In the genomic region with DNA sequence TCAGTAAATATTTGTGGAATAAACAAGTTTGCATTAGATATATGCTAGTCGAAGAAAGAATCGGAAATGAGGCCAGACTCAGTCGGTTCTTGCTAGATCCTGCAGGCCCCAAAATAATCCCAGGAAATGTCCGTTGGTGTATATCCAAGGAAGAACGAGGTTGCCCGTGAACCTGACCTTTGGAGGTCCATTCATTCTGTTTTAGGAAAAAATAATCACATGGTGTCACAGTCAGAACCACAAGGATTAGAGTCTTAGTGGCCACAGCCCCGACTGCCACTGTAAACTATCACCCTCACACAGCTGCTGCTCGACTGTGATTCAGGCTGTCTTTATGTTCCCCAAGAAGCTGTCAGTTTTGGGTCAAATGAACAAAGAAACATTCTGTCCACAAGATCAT, we compare ENCODE assay signal across 16 mouse cellular contexts. TPM values are rescaled to one million over a fixed set of nuclear protein-coding genes. Genes with fewer than 3 reads are reported as not detected.
DNase-seq lines count a peak whose midpoint lies in the region; ATAC-seq and TF ChIP-seq lines count a peak whose summit lies in the region.
"Had no signal": no experiment of that assay in that cellular context is flagged by ENCODE, and none has a peak within 500 bp of the region (broad histone marks: within the 10 kb centered on the region; RNA-seq: fewer than 3 reads in every experiment).

No protein-coding gene starts in this region.

- H3K9ac ChIP-seq in heart, embryonic 16.5 days (ENCODE audit: low read length), result no peak overlapping the region
- no peak overlapping the region for H3K9ac ChIP-seq in lung, embryonic 15.5 days
- H3K9ac ChIP-seq: limb, embryonic 13.5 days; neural tube, embryonic 12.5 days had no signal

- H3K4me2 ChIP-seq in heart, embryonic 16.5 days (ENCODE audit: low read depth, low read length), result no peak overlapping the region
- H3K4me2 ChIP-seq in lung, embryonic 15.5 days, result no peak overlapping the region
- H3K4me2 ChIP-seq in myocyte (ENCODE audit: low read depth), result no peak overlapping the region
- H3K4me2 ChIP-seq: limb, embryonic 13.5 days; neural tube, embryonic 12.5 days had no signal

- peak; percentile 11 for DNase-seq in adrenal gland, adult 2 months
- DNase-seq in adrenal gland, adult 8-10 months, result no peak
- no peak for DNase-seq in heart, postnatal 14 days
- no peak for DNase-seq in lung, adult 2 months
- DNase-seq: cerebellum, adult 9-11 months; gastrocnemius, postnatal 10 days; midbrain, embryonic 14.5 days; thymus, adult 18-20 months had no signal

- ATAC-seq in heart, embryonic 16.5 days (replicated peaks; ENCODE audit: extremely low read depth, insufficient read depth, low FRiP score), result no peak
- ATAC-seq in lung, embryonic 15.5 days (ENCODE audit: borderline replicate concordance, extremely low read depth, low FRiP score, low TSS enrichment), result no peak
- ATAC-seq in erythroid progenitor cell, adult 5-6 weeks (replicated peaks; ENCODE audit: low FRiP score, poor library complexity, severe bottlenecking), result no peak
- ATAC-seq: forebrain, embryonic 14.5 days had no signal

- 66% methylated on average over 8 of the region's 8 CpGs for WGBS in heart, embryonic 16.5 days
- WGBS in lung, embryonic 15.5 days, result 47% methylated on average over 8 of the region's 8 CpGs
- WGBS in lung, adult 2 months, result 44% methylated on average over 8 of the region's 8 CpGs

- H3ac ChIP-seq in myocyte (ENCODE audit: control insufficient read depth, insufficient read length), result no peak overlapping the region

- H3K27ac ChIP-seq in heart, embryonic 16.5 days (ENCODE audit: low read length), result peak overlapping the region; percentile 66
- peak overlapping the region; percentile 34; the same call in 1 of the 2 replicates for H3K27ac ChIP-seq in lung, embryonic 15.5 days
- H3K27ac ChIP-seq: left cerebral cortex, adult 2 months; neural tube, embryonic 12.5 days had no signal

- H3K4me3 ChIP-seq in heart, embryonic 16.5 days (ENCODE audit: low read length), result no peak overlapping the region
- H3K4me3 ChIP-seq in lung, embryonic 15.5 days, result no peak overlapping the region
- no peak overlapping the region for H3K4me3 ChIP-seq in lung, adult 2 months (replicated peaks; ENCODE audit: extremely low read depth, low read depth, low read length)
- H3K4me3 ChIP-seq in myocyte, result no peak overlapping the region
- H3K4me3 ChIP-seq: left cerebral cortex, adult 2 months; limb, embryonic 13.5 days; neural tube, embryonic 12.5 days had no signal

- H3K9me3 ChIP-seq in heart, embryonic 16.5 days (replicated peaks; ENCODE audit: control insufficient read depth, low read length), result no peaks in the 10 kb centered on the region
- H3K9me3 ChIP-seq in lung, embryonic 15.5 days, result no peaks in the 10 kb centered on the region
- H3K9me3 ChIP-seq: limb, embryonic 13.5 days; neural tube, embryonic 12.5 days had no signal

- H3K27me3 ChIP-seq in heart, embryonic 16.5 days (ENCODE audit: control insufficient read depth, insufficient read depth, low read length), result no peaks in the 10 kb centered on the region
- no peaks in the 10 kb centered on the region for H3K27me3 ChIP-seq in lung, embryonic 15.5 days
- no peaks in the 10 kb centered on the region for H3K27me3 ChIP-seq in myocyte (ENCODE audit: control insufficient read depth, insufficient read depth, insufficient read length)
- H3K27me3 ChIP-seq: limb, embryonic 13.5 days; neural tube, embryonic 12.5 days had no signal

- TF ChIP-seq POLR2A in lung, adult 2 months (IDR thresholded peaks at IDR 0.05; ENCODE audit: borderline replicate concordance, extremely low read depth, low read depth, low read length), result no peak
- TF ChIP-seq POLR2A in myocyte (IDR thresholded peaks at IDR 0.05; ENCODE audit: insufficient read length, low read depth), result no peak

- intact Hi-C loops in heart, postnatal 14 days (cut with DNase I), result no loop called here

- no peak for TF ChIP-seq CTCF in lung, adult 2 months (IDR thresholded peaks at IDR 0.05; ENCODE audit: insufficient read depth, low read length)

- H3K4me1 ChIP-seq in heart, embryonic 16.5 days (ENCODE audit: control insufficient read depth, insufficient read depth, low read length), result 0 out of 2 replicates have a peak, but pooled peaks cover 5% of the 10 kb centered on the region
- H3K4me1 ChIP-seq in lung, embryonic 15.5 days, result peaks cover 18% of the 10 kb centered on the region; the same call in 1 of the 2 replicates
- peaks cover 11% of the 10 kb centered on the region for H3K4me1 ChIP-seq in lung, adult 2 months (ENCODE audit: control insufficient read depth, insufficient read depth, low read length)

- no peaks in the 10 kb centered on the region for H3K36me3 ChIP-seq in heart, embryonic 16.5 days (ENCODE audit: control insufficient read depth, insufficient read depth)
- no peaks in the 10 kb centered on the region for H3K36me3 ChIP-seq in lung, embryonic 15.5 days
- no peaks in the 10 kb centered on the region for H3K36me3 ChIP-seq in myocyte (ENCODE audit: control insufficient read depth, insufficient read depth)
- H3K36me3 ChIP-seq: limb, embryonic 13.5 days; neural tube, embryonic 12.5 days had no signal

- H3K79me2 ChIP-seq in myocyte (ENCODE audit: control insufficient read depth, insufficient read depth), result no peaks in the 10 kb centered on the region

TF ChIP-seq in myocyte, 11 proteins besides CTCF, POLR2A, EP300 and RAD21:
- TF ChIP-seq USF1 (IDR thresholded peaks at IDR 0.05; ENCODE audit: low read depth) (no peak), REST (IDR thresholded peaks at IDR 0.05; ENCODE audit: insufficient read depth, insufficient read length) (no peak), SRF (IDR thresholded peaks at IDR 0.05; ENCODE audit: control insufficient read depth, insufficient read length, low read depth) (no peak), MYOG (IDR thresholded peaks at IDR 0.05; ENCODE audit: control insufficient read depth in 1 of 3, insufficient read depth in 1 of 3, insufficient read length in 2 of 3, low read depth in 2 of 3) (peak in 1 of 3 experiments; percentile 36), TCF3 (IDR thresholded peaks at IDR 0.05; ENCODE audit: insufficient read length, low read depth) (no peak), CEBPB (IDR thresholded peaks at IDR 0.05; ENCODE audit: insufficient read depth, poor library complexity, severe bottlenecking) (no peak), TCF12 (IDR thresholded peaks at IDR 0.05; ENCODE audit: insufficient read depth, poor library complexity, severe bottlenecking) (no peak), POLR2AphosphoS2 (IDR thresholded peaks at IDR 0.05; ENCODE audit: insufficient read length, low read depth) (no peak), MYOD1 (IDR thresholded peaks at IDR 0.05; ENCODE audit: control insufficient read depth in 1 of 3, insufficient read length in 2 of 3, low read depth in 2 of 3) (peak in 2 of 3 experiments; percentile 40 to 44), MAX (IDR thresholded peaks at IDR 0.05; ENCODE audit: low read depth) (no peak)

RNA-seq across cellular contexts. Expression of a gene that starts 12.8 kb away (rescaled TPM):
- total RNA-seq in adrenal gland, adult 2 months (2021), result 10 to 100 TPM in 1 of 2 experiments, 1 to 10 TPM in 1; 8.0 to 12.3 TPM
- 0.64 and 0.99 TPM in 2 replicates for polyA plus RNA-seq in adrenal gland, adult 2 months (2012; rRNA removed)
- 10 to 100 TPM in 1 of 4 experiments, 1 to 10 TPM in 3; 9.1 to 11.2 (median 9.5) TPM for total RNA-seq in adrenal gland, adult 8-10 months (2022)
- polyA plus RNA-seq in heart, embryonic 16.5 days (2015; fragmentation: Nextera tagmentation; extraction: Ambion mirVana), result 0.55 and 0.64 TPM in 2 replicates
- 1 to 10 TPM; 2.1 to 3.0 TPM for total RNA-seq in heart, postnatal 14 days (2021)
- 0.60 and 1.3 TPM in 2 replicates for polyA plus RNA-seq in lung, embryonic 15.5 days (2015; fragmentation: Nextera tagmentation; extraction: Ambion mirVana)
- 2.9 and 5.1 TPM in 2 replicates for polyA plus RNA-seq in lung, adult 2 months (2012; rRNA removed)
- polyA plus RNA-seq in myocyte (2012; fragmentation: generic; extraction: Trizol), result 1.2 TPM
- 2.9 TPM in 1 of 2 replicates, not detected in the other for total RNA-seq in erythroid progenitor cell, adult 5-6 weeks (2015; ENCODE audit: low replicate concordance)
- not detected in 2 replicates for total RNA-seq in erythroid progenitor cell, adult 5-6 weeks (2017; ENCODE audit: low replicate concordance)

RNA-seq across cellular contexts. Expression of a gene that starts 52.4 kb away (rescaled TPM):
- 10 to 100 TPM; 71.5 to 82.0 TPM for total RNA-seq in adrenal gland, adult 2 months (2021)
- 75.9 and 81.2 TPM in 2 replicates for polyA plus RNA-seq in adrenal gland, adult 2 months (2012; rRNA removed)
- total RNA-seq in adrenal gland, adult 8-10 months (2022), result 10 to 100 TPM; 66.3 to 78.3 (median 75.6) TPM
- polyA plus RNA-seq in heart, embryonic 16.5 days (2015; fragmentation: Nextera tagmentation; extraction: Ambion mirVana), result 101 and 120 TPM in 2 replicates
- 100 to 1,000 TPM in 1 of 2 experiments, 10 to 100 TPM in 1; 97.4 to 101 TPM for total RNA-seq in heart, postnatal 14 days (2021)
- polyA plus RNA-seq in lung, embryonic 15.5 days (2015; fragmentation: Nextera tagmentation; extraction: Ambion mirVana), result 107 TPM in 2 replicates
- polyA plus RNA-seq in lung, adult 2 months (2012; rRNA removed), result 89.0 and 116 TPM in 2 replicates
- polyA plus RNA-seq in myocyte (2012; fragmentation: generic; extraction: Trizol), result 35.7 TPM
- total RNA-seq in erythroid progenitor cell, adult 5-6 weeks (2015; ENCODE audit: low replicate concordance), result 32.1 and 51.1 TPM in 2 replicates
- 24.1 and 40.0 TPM in 2 replicates for total RNA-seq in erythroid progenitor cell, adult 5-6 weeks (2017; ENCODE audit: low replicate concordance)
